Mouse (Mus musculus) ES-Bruce4 (cell line): Measurements from ENCODE around the gene Ywhag. TPM values are rescaled to one million over a fixed set of nuclear protein-coding genes. Genes with fewer than 3 reads are reported as not detected.

ENCODE experiments used
- H3K27ac ChIP-seq: 2 replicates; pipeline ENCODE4 v1.5.1; 2012; ENCODE audit warnings: low read length, inconsistent platforms; ENCODE audit not compliant: insufficient read depth
- H3K27me3 ChIP-seq: 2 replicates; pipeline ENCODE4 v1.6.1; 2012; ENCODE audit warnings: mild to moderate bottlenecking, low read length, inconsistent platforms; ENCODE audit not compliant: control insufficient read depth, poor library complexity, insufficient read depth, severe bottlenecking
- H3K36me3 ChIP-seq: 2 replicates; pipeline ENCODE4 v1.6.1; 2012; ENCODE audit warnings: inconsistent platforms, mild to moderate bottlenecking, low read length, moderate library complexity; ENCODE audit not compliant: control insufficient read depth, poor library complexity, insufficient read depth, severe bottlenecking
- H3K4me1 ChIP-seq: one replicate; pipeline ENCODE4 v1.8.1; 2011; ENCODE audit warnings: low read length; ENCODE audit not compliant: control insufficient read depth, insufficient read depth
- H3K4me3 ChIP-seq: 2 replicates; pipeline ENCODE4 v1.5.1; 2011; ENCODE audit warnings: low read depth, mild to moderate bottlenecking, low read length
- H3K9ac ChIP-seq: 2 replicates; pipeline ENCODE4 v1.6.1; 2012; ENCODE audit warnings: low read depth, mild to moderate bottlenecking, inconsistent platforms; ENCODE audit not compliant: poor library complexity, severe bottlenecking
- H3K9me3 ChIP-seq: replicated peaks from 2 replicates; pipeline ENCODE4 v1.6.1; 2012; ENCODE audit warnings: mild to moderate bottlenecking, low read length, inconsistent platforms; ENCODE audit not compliant: control insufficient read depth, poor library complexity, insufficient read depth, severe bottlenecking
- CTCF ChIP-seq: IDR thresholded peaks from one replicate; pipeline ENCODE4 v1.8.1; 2011; ENCODE audit warnings: low read depth, low read length
- EP300 ChIP-seq: IDR thresholded peaks from 2 replicates; pipeline ENCODE4 v1.6.1; 2011; ENCODE audit warnings: low read depth, low read length; ENCODE audit not compliant: insufficient read depth
- POLR2A ChIP-seq: IDR thresholded peaks from one replicate; pipeline ENCODE4 v1.8.1; 2011; ENCODE audit warnings: low read length; ENCODE audit not compliant: insufficient read depth
- polyA plus RNA-seq: library from polyadenylated mRNA; stranded (reverse); fragments of >200 nt; gene quantifications from 2 replicates; pipeline ENCODE4 v1.2.4, GENCODE M21; 2011; ENCODE audit warnings: low read depth; ENCODE audit not compliant: missing spikeins, insufficient read depth, insufficient read length

Ywhag gene
- polyA plus RNA-seq, 1 experiment: 372 TPM

DNA sequence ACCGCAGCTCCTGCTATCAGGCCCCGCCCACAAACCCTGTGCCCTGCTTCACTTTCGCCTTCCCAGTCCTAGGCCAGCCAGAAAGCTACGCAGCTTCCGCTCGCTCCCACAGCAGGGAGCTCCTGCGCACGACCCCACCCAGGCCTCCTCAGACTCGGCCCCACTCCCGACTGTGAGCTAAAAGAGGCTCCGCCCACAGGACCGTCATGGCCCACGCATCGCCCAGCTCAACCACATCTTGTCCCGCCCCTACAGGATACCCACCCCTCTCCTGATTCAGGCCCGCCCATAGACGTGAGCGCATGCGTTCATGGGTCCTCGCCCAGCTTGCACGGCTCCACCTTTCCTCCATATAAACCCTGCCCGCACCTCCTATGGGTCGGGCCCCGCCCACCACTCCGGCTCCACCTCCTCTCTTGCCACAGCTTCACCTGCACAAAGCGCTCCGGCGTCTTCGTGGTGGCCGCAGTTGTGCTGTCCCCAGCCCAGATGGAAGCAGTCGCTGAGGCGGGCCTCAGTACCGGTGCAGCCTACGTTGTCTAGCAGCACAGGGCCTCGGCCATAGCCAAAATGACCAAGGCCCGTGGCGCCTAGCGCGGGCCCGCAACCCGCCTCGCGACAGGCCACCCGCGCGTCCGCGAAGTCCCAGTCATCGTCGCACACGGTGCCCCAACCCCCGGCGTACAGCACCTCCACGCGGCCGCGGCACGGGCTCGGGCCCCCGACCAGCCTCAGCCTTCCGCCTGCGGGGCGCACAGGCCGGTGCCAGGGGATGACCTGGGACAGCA is 28.3 kb upstream of the Ywhag start:
- Histone ChIP-seq H3K27ac (peak overlapping the region; percentile 76), H3K9me3 (no peaks in the 10 kb centered on the region), H3K4me1 (no peaks in the 10 kb centered on the region), H3K4me3 (peak overlapping the region; percentile 85), H3K27me3 (no peaks in the 10 kb centered on the region), H3K9ac (peak overlapping the region; percentile 89), H3K36me3 (no peaks in the 10 kb centered on the region)
- TF ChIP-seq POLR2A (peak; percentile 98), EP300 (no peak; the same call in 1 of the 2 replicates), CTCF (no peak)

DNA sequence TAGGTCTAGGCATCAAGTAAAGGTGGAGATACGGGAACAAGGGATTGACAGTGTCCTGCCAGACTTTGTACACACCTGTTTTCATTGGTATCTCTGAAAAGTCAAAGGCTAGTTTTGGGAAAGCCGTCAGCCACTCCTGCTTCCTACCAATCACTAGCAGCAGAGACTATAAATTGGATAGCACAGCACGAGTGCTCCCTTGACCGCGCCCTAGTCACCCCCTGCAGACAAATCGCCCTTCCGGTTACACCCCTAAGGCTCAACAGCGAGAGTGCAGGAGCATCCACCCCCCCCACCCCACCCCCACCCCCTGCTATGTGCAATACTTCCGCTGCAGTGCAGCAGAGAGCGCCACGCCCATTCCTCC is 27.7 kb upstream of the Ywhag start:
- Histone ChIP-seq H3K4me1 (no peaks in the 10 kb centered on the region), H3K36me3 (no peaks in the 10 kb centered on the region), H3K27ac (peak overlapping the region; percentile 99), H3K27me3 (no peaks in the 10 kb centered on the region), H3K4me3 (peak overlapping the region; percentile 61), H3K9me3 (no peaks in the 10 kb centered on the region), H3K9ac (peak overlapping the region; percentile 72)
- TF ChIP-seq CTCF: no peak
- TF ChIP-seq EP300: peak; percentile 92
- peak; percentile 34 for TF ChIP-seq POLR2A

DNA sequence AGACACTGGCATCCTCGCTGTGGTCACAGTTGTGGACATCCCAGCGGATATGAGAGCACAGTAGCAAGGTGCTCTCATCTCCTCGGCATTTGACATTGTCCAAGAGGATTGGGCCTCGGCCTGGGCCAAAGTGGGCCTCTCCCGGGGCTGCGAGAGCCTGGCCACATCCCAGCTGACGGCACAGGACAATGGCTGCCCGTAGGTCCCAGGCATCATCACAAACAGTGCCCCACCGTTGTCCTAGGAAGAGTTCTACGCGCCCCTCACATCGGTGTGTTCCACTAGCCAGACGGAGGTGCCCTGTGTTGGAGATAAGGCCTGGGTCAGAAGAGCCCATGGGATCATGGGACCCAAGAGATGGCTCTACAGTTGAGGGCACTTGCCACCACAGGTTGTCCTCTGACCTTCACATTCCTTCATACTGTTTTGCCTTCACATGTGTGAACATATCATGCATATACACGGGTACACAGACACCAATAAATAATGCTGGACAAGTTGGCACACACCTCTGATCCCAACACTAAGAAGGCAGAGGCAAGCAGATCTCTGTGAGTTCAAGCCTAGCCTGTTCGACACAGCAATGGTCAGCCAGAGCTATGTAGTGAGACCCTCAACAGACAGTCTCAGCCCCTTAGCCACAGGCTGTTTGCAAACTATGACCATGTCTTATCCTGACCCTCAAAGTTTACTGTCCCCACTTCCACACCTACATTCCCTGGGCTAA is 26.7 kb upstream of the Ywhag start:
- Histone ChIP-seq H3K4me1 (peaks cover 2% of the 10 kb centered on the region), H3K4me3 (no peak overlapping the region), H3K9ac (no peak overlapping the region; the same call in 1 of the 2 replicates), H3K9me3 (no peaks in the 10 kb centered on the region), H3K36me3 (no peaks in the 10 kb centered on the region), H3K27ac (peak overlapping the region; percentile 99), H3K27me3 (no peaks in the 10 kb centered on the region)
- TF ChIP-seq EP300 (no peak), CTCF (no peak), POLR2A (no peak)

DNA sequence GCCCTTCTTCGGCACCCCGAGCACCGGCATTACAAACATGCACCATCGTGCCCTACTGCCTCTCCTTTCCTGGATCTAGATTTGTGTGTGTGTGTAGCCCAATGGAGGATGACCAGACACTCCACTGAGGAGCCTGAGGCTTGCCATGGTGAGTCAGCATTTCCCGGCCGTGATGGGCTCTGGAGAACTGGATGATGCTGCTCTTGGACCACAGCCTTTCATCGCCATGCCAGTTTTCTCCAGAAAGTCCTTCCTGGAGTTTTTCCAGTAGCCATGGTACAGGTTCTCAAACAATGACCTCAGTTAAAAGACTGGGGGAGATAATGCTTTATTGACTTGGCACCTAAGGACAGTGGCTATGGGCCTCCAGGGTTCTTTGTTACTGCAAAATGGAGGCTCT is 25.5 kb upstream of the Ywhag start:
- TF ChIP-seq CTCF: no peak
- TF ChIP-seq EP300: 0 out of 2 replicates have a peak, but pooled peaks have one; percentile 5
- no peaks in the 10 kb centered on the region for H3K36me3 ChIP-seq
- H3K27me3 ChIP-seq: no peaks in the 10 kb centered on the region
- no peak overlapping the region for H3K4me3 ChIP-seq
- H3K9ac ChIP-seq: no peak overlapping the region
- peaks cover 2% of the 10 kb centered on the region for H3K4me1 ChIP-seq
- H3K27ac ChIP-seq: peak overlapping the region; percentile 27; the same call in 1 of the 2 replicates
- H3K9me3 ChIP-seq: no peaks in the 10 kb centered on the region

DNA sequence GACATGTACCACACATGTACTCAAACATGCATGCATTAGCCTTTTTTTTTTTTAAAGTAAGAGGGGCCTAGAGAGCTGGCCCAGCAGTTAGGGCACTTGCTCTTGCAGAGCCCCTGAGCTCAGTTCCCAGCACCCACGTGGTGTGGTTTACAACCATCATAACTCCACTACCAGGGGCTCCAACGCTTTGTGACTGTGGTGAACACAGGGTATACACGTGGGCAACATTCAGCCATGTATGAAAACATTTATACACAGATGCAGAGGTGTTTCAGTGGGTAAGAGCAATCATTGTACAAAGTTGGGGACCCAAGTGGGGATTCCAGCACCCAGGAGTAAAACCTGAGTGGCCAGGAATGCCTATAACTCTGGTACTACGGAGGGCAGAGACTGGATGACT is 24.0 kb upstream of the Ywhag start:
- TF ChIP-seq CTCF (no peak), EP300 (no peak), POLR2A (no peak)
- Histone ChIP-seq H3K9me3 (no peaks in the 10 kb centered on the region), H3K36me3 (no peaks in the 10 kb centered on the region), H3K4me1 (peaks cover 2% of the 10 kb centered on the region), H3K9ac (peak overlapping the region; percentile 68), H3K27ac (peak overlapping the region; percentile 98), H3K27me3 (no peaks in the 10 kb centered on the region), H3K4me3 (peak overlapping the region; percentile 42; the same call in 1 of the 2 replicates)
